ENCODE assay signal across 8 mouse cellular contexts in the genomic region with DNA sequence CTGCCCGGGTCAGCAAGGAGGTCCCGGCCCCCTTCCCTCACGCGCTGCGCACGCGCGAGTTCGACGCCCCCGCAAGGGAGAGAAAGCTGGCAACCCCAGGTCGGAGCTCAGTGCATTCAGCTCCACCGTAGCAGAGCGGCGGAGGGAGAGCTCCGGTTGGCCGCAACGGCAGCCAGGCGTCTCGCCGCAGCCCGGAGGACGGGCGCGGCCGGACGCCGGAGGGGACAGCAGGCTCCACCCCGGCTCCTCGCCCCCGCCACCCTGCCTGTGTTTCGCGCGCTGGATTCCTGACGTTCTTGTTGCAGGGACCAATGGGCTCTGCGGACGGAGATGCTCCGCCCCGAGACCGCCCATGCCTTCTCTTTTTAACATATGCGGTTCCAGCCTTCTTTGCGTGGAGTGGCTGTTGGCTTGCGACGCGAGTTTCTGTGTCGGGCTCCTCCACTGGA. TPM values are rescaled to one million over a fixed set of nuclear protein-coding genes. Genes with fewer than 3 reads are reported as not detected.
DNase-seq lines count a peak whose midpoint lies in the region; ATAC-seq and TF ChIP-seq lines count a peak whose summit lies in the region.

No protein-coding gene starts in this region.

- intact Hi-C loops in heart, postnatal 14 days (cut with DNase I): no loop called here

- H3K9ac ChIP-seq in forebrain, embryonic 15.5 days (replicated peaks): peak overlapping the region; percentile 78
- H3K9ac ChIP-seq in neural tube, embryonic 15.5 days (replicated peaks): peak overlapping the region; percentile 81

- under 1% methylated on average over 45 of the region's 46 CpGs for WGBS in forebrain, embryonic 15.5 days
- WGBS in neural tube, embryonic 15.5 days: 1% methylated on average over 44 of the region's 46 CpGs

- H3K27ac ChIP-seq in forebrain, embryonic 15.5 days (replicated peaks): peak overlapping the region; percentile 78
- peak overlapping the region; percentile 85 for H3K27ac ChIP-seq in neural tube, embryonic 15.5 days (replicated peaks)

- peaks cover 70% of the 10 kb centered on the region for H3K27me3 ChIP-seq in G1E (ENCODE audit: insufficient read depth, low read length)
- H3K27me3 ChIP-seq in forebrain, embryonic 15.5 days: peaks cover 47% of the 10 kb centered on the region
- peaks cover 46% of the 10 kb centered on the region for H3K27me3 ChIP-seq in neural tube, embryonic 15.5 days (replicated peaks)

- TF ChIP-seq CTCF in G1E (IDR thresholded peaks at IDR 0.05; ENCODE audit: low read depth, low read length): no peak

- peak; percentile 65 for DNase-seq in G1E (ENCODE audit: low spot score)
- DNase-seq in cerebellum, adult 11-12 months: peak; percentile 95
- peak; percentile 89 to 92 for DNase-seq in heart, postnatal 14 days
- DNase-seq in layer of hippocampus, adult 18-20 months (ENCODE audit: low spot score in 2 of 2): peak; percentile 94 to 95
- peak; percentile 95 to 96 for DNase-seq in lung, adult 18-20 months
- DNase-seq in testis, postnatal 10 days (ENCODE audit: low spot score): peak; percentile 87

- ATAC-seq in G1E (ENCODE audit: extremely low read depth, insufficient number of reproducible peaks, low FRiP score, poor library complexity, severe bottlenecking): peak; percentile 78
- peak; percentile 86 for ATAC-seq in forebrain, embryonic 15.5 days (replicated peaks)
- peak; percentile 88 for ATAC-seq in neural tube, embryonic 15.5 days (ENCODE audit: low FRiP score)

- no peaks in the 10 kb centered on the region for H3K9me3 ChIP-seq in G1E (replicated peaks)
- no peaks in the 10 kb centered on the region for H3K9me3 ChIP-seq in forebrain, embryonic 15.5 days
- no peaks in the 10 kb centered on the region for H3K9me3 ChIP-seq in neural tube, embryonic 15.5 days (replicated peaks)

- peaks cover 38% of the 10 kb centered on the region for H3K4me1 ChIP-seq in G1E (ENCODE audit: insufficient read depth, low read depth, low read length)
- peaks cover 42% of the 10 kb centered on the region for H3K4me1 ChIP-seq in forebrain, embryonic 15.5 days
- H3K4me1 ChIP-seq in neural tube, embryonic 15.5 days: peaks cover 48% of the 10 kb centered on the region

- peak overlapping the region; percentile 70 for H3K4me3 ChIP-seq in G1E (ENCODE audit: low read depth, low read length)
- H3K4me3 ChIP-seq in forebrain, embryonic 15.5 days: peak overlapping the region; percentile 89
- H3K4me3 ChIP-seq in neural tube, embryonic 15.5 days (replicated peaks): peak overlapping the region; percentile 84

- H3K36me3 ChIP-seq in G1E (replicated peaks): peaks cover 26% of the 10 kb centered on the region
- H3K36me3 ChIP-seq in forebrain, embryonic 15.5 days: peaks cover 13% of the 10 kb centered on the region
- peaks cover 21% of the 10 kb centered on the region for H3K36me3 ChIP-seq in neural tube, embryonic 15.5 days

- H3K4me2 ChIP-seq in forebrain, embryonic 15.5 days (replicated peaks): peak overlapping the region; percentile 94
- peak overlapping the region; percentile 84 for H3K4me2 ChIP-seq in neural tube, embryonic 15.5 days

RNA-seq across cellular contexts. Expression of gene Paqr4, which starts 0.5 kb away (rescaled TPM):
- total RNA-seq in G1E (2014; fragmentation: Nextera tagmentation) (0.39 and 1.9 TPM in 2 replicates), G1E (2017) (2.6 and 3.2 TPM in 2 replicates)
- 2.3 and 3.5 TPM in 2 replicates for polyA plus RNA-seq in G1E (2012)
- 39.4 and 39.7 TPM in 2 replicates for polyA plus RNA-seq in forebrain, embryonic 15.5 days (2015; fragmentation: Nextera tagmentation; extraction: Ambion mirVana)
- total RNA-seq in heart, postnatal 14 days (2021): 10 to 100 TPM; 21.8 to 23.4 TPM
- 10 to 100 TPM; 52.0 to 53.6 TPM for total RNA-seq in layer of hippocampus, adult 18-20 months (2021)
- 53.0 and 60.0 TPM in 2 replicates for polyA plus RNA-seq in neural tube, embryonic 15.5 days (2015; fragmentation: Nextera tagmentation; extraction: Ambion mirVana)

RNA-seq across cellular contexts. Expression of gene Kremen2, which starts 5.5 kb away (rescaled TPM):
- total RNA-seq in G1E (2014; fragmentation: Nextera tagmentation) (not detected in 2 replicates), G1E (2017) (0.05 and 0.29 TPM in 2 replicates)
- polyA plus RNA-seq in G1E (2012): 1.2 and 1.4 TPM in 2 replicates
- 0.48 and 0.50 TPM in 2 replicates for polyA plus RNA-seq in forebrain, embryonic 15.5 days (2015; fragmentation: Nextera tagmentation; extraction: Ambion mirVana)
- not detected for total RNA-seq in heart, postnatal 14 days (2021)
- under 1 TPM; 0.30 to 0.52 TPM for total RNA-seq in layer of hippocampus, adult 18-20 months (2021)
- 1.3 and 6.9 TPM in 2 replicates for polyA plus RNA-seq in neural tube, embryonic 15.5 days (2015; fragmentation: Nextera tagmentation; extraction: Ambion mirVana)

RNA-seq across cellular contexts. Expression of gene Pkmyt1, which starts 14.0 kb away (rescaled TPM):
- 33.5 and 41.1 TPM in 2 replicates for total RNA-seq in G1E (2014; fragmentation: Nextera tagmentation)
- 10.8 and 12.9 TPM in 2 replicates for total RNA-seq in G1E (2017)
- polyA plus RNA-seq in G1E (2012): 125 and 147 TPM in 2 replicates
- polyA plus RNA-seq in forebrain, embryonic 15.5 days (2015; fragmentation: Nextera tagmentation; extraction: Ambion mirVana): 26.7 and 28.4 TPM in 2 replicates
- 1 to 10 TPM; 3.1 to 3.6 TPM for total RNA-seq in heart, postnatal 14 days (2021)
- total RNA-seq in layer of hippocampus, adult 18-20 months (2021): 1 to 10 TPM; 3.4 to 3.8 TPM
- polyA plus RNA-seq in neural tube, embryonic 15.5 days (2015; fragmentation: Nextera tagmentation; extraction: Ambion mirVana): 17.5 and 26.7 TPM in 2 replicates

RNA-seq across cellular contexts. Expression of gene 1520401A03Rik, which starts 17.6 kb away (rescaled TPM):
- total RNA-seq in G1E (2014; fragmentation: Nextera tagmentation): not detected in 2 replicates
- total RNA-seq in G1E (2017): 0.05 TPM in 1 of 2 replicates, not detected in the other
- 0.02 TPM in 1 of 2 replicates, not detected in the other for polyA plus RNA-seq in G1E (2012)
- polyA plus RNA-seq in forebrain, embryonic 15.5 days (2015; fragmentation: Nextera tagmentation; extraction: Ambion mirVana): not detected in 2 replicates
- not detected for total RNA-seq in heart, postnatal 14 days (2021)
- total RNA-seq in layer of hippocampus, adult 18-20 months (2021): under 1 TPM in 1 of 2 experiments, not detected in 1; 0.33 TPM
- 0.23 and 0.27 TPM in 2 replicates for polyA plus RNA-seq in neural tube, embryonic 15.5 days (2015; fragmentation: Nextera tagmentation; extraction: Ambion mirVana)

RNA-seq across cellular contexts. Expression of gene Flywch1, which starts 31.2 kb away (rescaled TPM):
- 11.9 and 14.1 TPM in 2 replicates for total RNA-seq in G1E (2014; fragmentation: Nextera tagmentation)
- 18.2 and 22.3 TPM in 2 replicates for total RNA-seq in G1E (2017)
- polyA plus RNA-seq in G1E (2012): 42.7 and 44.6 TPM in 2 replicates
- 162 and 164 TPM in 2 replicates for polyA plus RNA-seq in forebrain, embryonic 15.5 days (2015; fragmentation: Nextera tagmentation; extraction: Ambion mirVana)
- 10 to 100 TPM; 30.2 to 30.8 TPM for total RNA-seq in heart, postnatal 14 days (2021)
- 100 to 1,000 TPM; 390 to 405 TPM for total RNA-seq in layer of hippocampus, adult 18-20 months (2021)
- 199 and 224 TPM in 2 replicates for polyA plus RNA-seq in neural tube, embryonic 15.5 days (2015; fragmentation: Nextera tagmentation; extraction: Ambion mirVana)

Comparison
In these comparisons a context has a peak if more than half of its experiments do, and no peak if none do; other contexts are left out.
1. Peak in every context shown above with its lines: DNase-seq, ATAC-seq, H3K4me3 ChIP-seq and H3K27ac ChIP-seq.
2. RNA of gene Paqr4, which starts 0.5 kb away (total RNA-seq): 52.0 to 53.6 TPM in layer of hippocampus, adult 18-20 months and 21.8 to 23.4 TPM in heart, postnatal 14 days; 0.39 to 3.2 TPM in G1E; every median in the first group is over 4 times any median in the second.